In genomic region chr14:57342316-57343055, GRCm38 (mm10) we compare ENCODE assay signal across 19 mouse cellular contexts. TPM values are rescaled to one million over a fixed set of nuclear protein-coding genes. Genes with fewer than 3 reads are reported as not detected.
DNase-seq lines count a peak whose midpoint lies in the region; ATAC-seq and TF ChIP-seq lines count a peak whose summit lies in the region.
"Had no signal": no experiment of that assay in that cellular context is flagged by ENCODE, and none has a peak within 500 bp of the region (broad histone marks: within the 10 kb centered on the region; RNA-seq: fewer than 3 reads in every experiment).

No protein-coding gene starts in this region.

- no peak for DNase-seq in forebrain, embryonic 10.5 days (ENCODE audit: extremely low spot score, low spot score)
- DNase-seq in forebrain, embryonic 11.5 days (ENCODE audit: low spot score): no peak
- DNase-seq in kidney, adult 2 months: no peak
- DNase-seq in kidney, postnatal 4 days: no peak
- DNase-seq in embryo, embryonic 10 days (ENCODE audit: low spot score): peak; percentile 68
- peak; percentile 34 for DNase-seq in limb, embryonic 11.5 days (ENCODE audit: low spot score)
- DNase-seq in frontal cortex, postnatal 10 days (ENCODE audit: low spot score in 2 of 2): no peak
- no peak for DNase-seq in layer of hippocampus, adult 11-12 months (ENCODE audit: low spot score)
- DNase-seq: adrenal gland, postnatal 14 days; cerebellum, adult 9-10 months; layer of hippocampus, postnatal 36 days; right cerebral cortex, adult 18-20 months; thymus, postnatal 14 days had no signal

- no peak for TF ChIP-seq POLR2A in kidney, adult 2 months (IDR thresholded peaks at IDR 0.05; ENCODE audit: low read depth, low read length)

- H3K27me3 ChIP-seq in forebrain, embryonic 10.5 days (ENCODE audit: poor library complexity, severe bottlenecking): 0 out of 2 replicates have a peak, but pooled peaks cover under 1% of the 10 kb centered on the region
- H3K27me3 ChIP-seq in forebrain, embryonic 11.5 days (ENCODE audit: control insufficient read depth, insufficient read depth, low read length): no peaks in the 10 kb centered on the region
- H3K27me3 ChIP-seq in kidney, adult 2 months (replicated peaks; ENCODE audit: control insufficient read depth, insufficient read depth, low read length): no peaks in the 10 kb centered on the region
- no peaks in the 10 kb centered on the region for H3K27me3 ChIP-seq in limb, embryonic 11.5 days (ENCODE audit: control insufficient read depth, insufficient read depth, low read length)
- H3K27me3 ChIP-seq: embryonic facial prominence, embryonic 12.5 days; forebrain, embryonic 12.5 days; hindbrain, embryonic 13.5 days; limb, embryonic 12.5 days had no signal

- 0 out of 2 replicates have a peak overlapping the region, but pooled peaks have one; percentile 4 for H3K27ac ChIP-seq in forebrain, embryonic 10.5 days
- no peak overlapping the region for H3K27ac ChIP-seq in forebrain, embryonic 11.5 days (ENCODE audit: low read depth, low read length)
- H3K27ac ChIP-seq in kidney, adult 2 months (ENCODE audit: insufficient read depth, low read depth, low read length): peak overlapping the region; percentile 10; the same call in 1 of the 2 replicates
- no peak overlapping the region for H3K27ac ChIP-seq in limb, embryonic 11.5 days (replicated peaks; ENCODE audit: low read depth, low read length)
- H3K27ac ChIP-seq: embryonic facial prominence, embryonic 12.5 days; forebrain, embryonic 12.5 days; hindbrain, embryonic 13.5 days; limb, embryonic 12.5 days had no signal

- H3K9me3 ChIP-seq in forebrain, embryonic 10.5 days: no peaks in the 10 kb centered on the region
- H3K9me3 ChIP-seq in forebrain, embryonic 11.5 days (ENCODE audit: control insufficient read depth, low read length): no peaks in the 10 kb centered on the region
- H3K9me3 ChIP-seq in limb, embryonic 11.5 days (ENCODE audit: control insufficient read depth, low read length): no peaks in the 10 kb centered on the region
- H3K9me3 ChIP-seq: forebrain, embryonic 12.5 days; hindbrain, embryonic 13.5 days; limb, embryonic 12.5 days had no signal

- TF ChIP-seq CTCF in kidney, adult 2 months (conservative IDR thresholded peaks at IDR 0.05; ENCODE audit: insufficient read depth, insufficient read length, low read depth, low read length): no peak

- no peak overlapping the region for H3K4me3 ChIP-seq in forebrain, embryonic 10.5 days
- H3K4me3 ChIP-seq in forebrain, embryonic 11.5 days (ENCODE audit: low read depth, low read length): no peak overlapping the region
- no peak overlapping the region for H3K4me3 ChIP-seq in kidney, adult 2 months (ENCODE audit: insufficient read depth, low read depth, low read length)
- H3K4me3 ChIP-seq in limb, embryonic 11.5 days (ENCODE audit: low read depth, low read length): no peak overlapping the region
- H3K4me3 ChIP-seq: embryonic facial prominence, embryonic 12.5 days; forebrain, embryonic 12.5 days; hindbrain, embryonic 13.5 days; limb, embryonic 12.5 days had no signal

- H3K9ac ChIP-seq in forebrain, embryonic 11.5 days (ENCODE audit: low read length): no peak overlapping the region
- H3K9ac ChIP-seq in limb, embryonic 11.5 days (ENCODE audit: low read length): no peak overlapping the region
- H3K9ac ChIP-seq: embryonic facial prominence, embryonic 12.5 days; forebrain, embryonic 12.5 days; hindbrain, embryonic 13.5 days; limb, embryonic 12.5 days had no signal

- H3K4me1 ChIP-seq in forebrain, embryonic 10.5 days: peaks cover 24% of the 10 kb centered on the region
- no peaks in the 10 kb centered on the region for H3K4me1 ChIP-seq in forebrain, embryonic 11.5 days (replicated peaks; ENCODE audit: control insufficient read depth, insufficient read depth, low read length)
- H3K4me1 ChIP-seq in kidney, adult 2 months (ENCODE audit: control insufficient read depth, insufficient read depth, low read length): peaks cover 19% of the 10 kb centered on the region
- peaks cover 2% of the 10 kb centered on the region; the same call in 1 of the 2 replicates for H3K4me1 ChIP-seq in limb, embryonic 11.5 days (ENCODE audit: control insufficient read depth, insufficient read depth, low read length)

- no peak overlapping the region for H3K4me2 ChIP-seq in forebrain, embryonic 11.5 days (ENCODE audit: low read depth, low read length, severe bottlenecking)
- no peak overlapping the region for H3K4me2 ChIP-seq in limb, embryonic 11.5 days (ENCODE audit: low read depth, severe bottlenecking)
- H3K4me2 ChIP-seq: embryonic facial prominence, embryonic 12.5 days; forebrain, embryonic 12.5 days; heart, embryonic 11.5 days; hindbrain, embryonic 13.5 days; limb, embryonic 12.5 days; midbrain, embryonic 11.5 days had no signal

- ATAC-seq in forebrain, embryonic 11.5 days (replicated peaks; ENCODE audit: low FRiP score): no peak
- ATAC-seq in limb, embryonic 11.5 days (ENCODE audit: insufficient number of reproducible peaks, low FRiP score, low TSS enrichment, low read depth): no peak

- 78% methylated on average over 6 of the region's 6 CpGs for WGBS in forebrain, embryonic 10.5 days
- 84% methylated on average over 6 of the region's 6 CpGs for WGBS in forebrain, embryonic 11.5 days
- 50% methylated on average over 6 of the region's 6 CpGs for WGBS in kidney, adult 2 months
- 42% methylated on average over 6 of the region's 6 CpGs for WGBS in limb, embryonic 11.5 days

- no peaks in the 10 kb centered on the region for H3K36me3 ChIP-seq in forebrain, embryonic 10.5 days (replicated peaks)
- H3K36me3 ChIP-seq in forebrain, embryonic 11.5 days (ENCODE audit: control insufficient read depth, insufficient read depth, low read length): no peaks in the 10 kb centered on the region
- H3K36me3 ChIP-seq in kidney, adult 2 months (ENCODE audit: control insufficient read depth, insufficient read depth, low read length): no peaks in the 10 kb centered on the region
- H3K36me3 ChIP-seq in limb, embryonic 11.5 days (ENCODE audit: control insufficient read depth, insufficient read depth, low read length): no peaks in the 10 kb centered on the region
- H3K36me3 ChIP-seq: embryonic facial prominence, embryonic 12.5 days; forebrain, embryonic 12.5 days; hindbrain, embryonic 13.5 days; limb, embryonic 12.5 days had no signal

RNA-seq across cellular contexts. Expression of gene Cryl1, which starts 55.8 kb away (rescaled TPM):
- 5.5 and 6.2 TPM in 2 replicates for polyA plus RNA-seq in forebrain, embryonic 10.5 days (2016; fragmentation: Nextera tagmentation; extraction: Ambion mirVana)
- 7.4 and 8.2 TPM in 2 replicates for polyA plus RNA-seq in forebrain, embryonic 11.5 days (2014; fragmentation: Nextera tagmentation; extraction: Ambion mirVana)
- 577 and 580 TPM in 2 replicates for polyA plus RNA-seq in kidney, adult 2 months (2012; rRNA removed)
- polyA plus RNA-seq in limb, embryonic 11.5 days (2014; fragmentation: Nextera tagmentation; extraction: Ambion mirVana): 13.0 and 14.0 TPM in 2 replicates

Comparison
In these comparisons a context has a peak if more than half of its experiments do, and no peak if none do; other contexts are left out.
1. H3K27ac ChIP-seq: peak in forebrain, embryonic 10.5 days (single experiment) and kidney, adult 2 months (single experiment); none in forebrain, embryonic 11.5 days (single experiment) and limb, embryonic 11.5 days (single experiment).
2. DNase-seq: peak in embryo, embryonic 10 days (single experiment) and limb, embryonic 11.5 days (single experiment); none in forebrain, embryonic 10.5 days (single experiment), forebrain, embryonic 11.5 days (single experiment), kidney, adult 2 months (single experiment), kidney, postnatal 4 days (0 of 2), frontal cortex, postnatal 10 days (0 of 2) and layer of hippocampus, adult 11-12 months (single experiment).
3. RNA of gene Cryl1, which starts 55.8 kb away (polyA plus RNA-seq): 577 to 580 TPM in kidney, adult 2 months; 13.0 to 14.0 TPM in limb, embryonic 11.5 days, 7.4 to 8.2 TPM in forebrain, embryonic 11.5 days and 5.5 to 6.2 TPM in forebrain, embryonic 10.5 days; every median in the first group is over 10 times any median in the second.